ENCODE assay signal across 10 mouse cellular contexts in the genomic region with DNA sequence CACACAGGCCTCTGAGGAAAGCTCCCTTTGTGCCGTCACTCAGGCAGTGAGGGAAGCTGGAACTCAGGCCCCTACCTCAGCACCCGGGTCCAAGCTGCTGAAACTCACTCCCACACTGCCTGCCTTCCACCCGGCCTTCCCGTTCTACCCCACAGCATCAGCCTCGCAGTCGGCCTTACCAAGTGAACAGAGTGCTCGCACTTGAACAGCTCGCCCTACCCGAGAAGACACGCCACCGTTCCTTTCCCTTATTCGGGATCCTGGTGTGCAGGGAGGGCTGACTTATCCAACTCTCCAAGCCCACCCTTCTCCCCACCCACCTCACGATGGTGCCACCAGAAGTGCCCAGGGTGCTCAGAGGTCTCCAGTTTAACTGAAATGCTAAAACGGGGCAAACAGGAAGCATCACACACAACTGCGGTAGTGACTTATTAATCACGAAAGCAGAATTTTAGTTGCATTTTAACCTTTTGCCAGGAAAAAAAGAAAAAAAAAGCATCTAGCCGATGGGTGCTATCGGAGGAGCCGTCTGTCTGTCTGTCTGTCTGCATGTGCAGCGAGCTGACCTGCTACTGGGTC. TPM values are rescaled to one million over a fixed set of nuclear protein-coding genes. Genes with fewer than 3 reads are reported as not detected.
A peak's percentile ranks its signal among the peaks of the same experiment; 100 is the strongest.
DNase-seq lines count a peak whose midpoint lies in the region; ATAC-seq and TF ChIP-seq lines count a peak whose summit lies in the region.
"Had no signal": no experiment of that assay in that cellular context is flagged by ENCODE, and none has a peak within 500 bp of the region (broad histone marks: within the 10 kb centered on the region; RNA-seq: fewer than 3 reads in every experiment).

No protein-coding gene starts in this region.

- no peak for TF ChIP-seq CTCF in bone marrow, adult 2 months (IDR thresholded peaks at IDR 0.05; ENCODE audit: control insufficient read depth, insufficient read depth, low read length)
- no peak for TF ChIP-seq CTCF in hindbrain, postnatal 0 days (IDR thresholded peaks at IDR 0.05; ENCODE audit: low read depth)

- peak overlapping the region; percentile 90; the same call in 1 of the 2 replicates for H3K4me2 ChIP-seq in hindbrain, postnatal 0 days (ENCODE audit: low read depth, low read length)
- peak overlapping the region; percentile 98 for H3K4me2 ChIP-seq in myocyte (ENCODE audit: low read depth)
- H3K4me2 ChIP-seq: limb, embryonic 13.5 days had no signal

- H3K79me2 ChIP-seq in myocyte (ENCODE audit: control insufficient read depth, insufficient read depth), result peaks cover 76% of the 10 kb centered on the region

- peak overlapping the region; percentile 43 for H3K27ac ChIP-seq in bone marrow, adult 2 months (ENCODE audit: control insufficient read depth, insufficient read depth, low read depth, low read length, poor library complexity)
- H3K27ac ChIP-seq in hindbrain, postnatal 0 days, result no peak overlapping the region
- H3K27ac ChIP-seq: limb, embryonic 13.5 days had no signal

- no peaks in the 10 kb centered on the region for H3K9me3 ChIP-seq in hindbrain, postnatal 0 days (ENCODE audit: low read length)
- H3K9me3 ChIP-seq: limb, embryonic 13.5 days had no signal

- H3ac ChIP-seq in myocyte (ENCODE audit: control insufficient read depth, insufficient read length), result no peak overlapping the region

- peak overlapping the region; percentile 54 for H3K4me3 ChIP-seq in bone marrow, adult 2 months (replicated peaks; ENCODE audit: control insufficient read depth, low read depth, low read length)
- no peak overlapping the region for H3K4me3 ChIP-seq in hindbrain, postnatal 0 days (ENCODE audit: low read length)
- H3K4me3 ChIP-seq in myocyte, result peak overlapping the region; percentile 80
- H3K4me3 ChIP-seq: limb, embryonic 13.5 days had no signal

- H3K27me3 ChIP-seq in hindbrain, postnatal 0 days (ENCODE audit: insufficient read depth, low read length), result no peaks in the 10 kb centered on the region
- H3K27me3 ChIP-seq in myocyte (ENCODE audit: control insufficient read depth, insufficient read depth, insufficient read length), result no peaks in the 10 kb centered on the region
- H3K27me3 ChIP-seq: limb, embryonic 13.5 days had no signal

- TF ChIP-seq POLR2A in bone marrow, adult 2 months (IDR thresholded peaks at IDR 0.05; ENCODE audit: borderline replicate concordance, control insufficient read depth, low read depth, low read length), result no peak
- no peak for TF ChIP-seq POLR2A in myocyte (IDR thresholded peaks at IDR 0.05; ENCODE audit: insufficient read length, low read depth)

- no peaks in the 10 kb centered on the region for H3K36me3 ChIP-seq in hindbrain, postnatal 0 days (ENCODE audit: insufficient read depth, low read length)
- no peaks in the 10 kb centered on the region for H3K36me3 ChIP-seq in myocyte (ENCODE audit: control insufficient read depth, insufficient read depth)

- intact Hi-C loops in heart, postnatal 14 days (cut with DNase I), result no loop called here
- intact Hi-C loops in gastrocnemius, postnatal 36 days (cut with DNase I), result no loop called here

- peak; percentile 90 for DNase-seq in heart, adult 11 months
- no peak for DNase-seq in heart, postnatal 14 days
- no peak for DNase-seq in hindbrain, postnatal 0 days (ENCODE audit: low spot score)
- no peak for DNase-seq in left cerebral cortex, adult 8-10 months (ENCODE audit: low spot score in 2 of 2)
- DNase-seq in gastrocnemius, postnatal 36 days, result no peak
- DNase-seq in adrenal gland, adult 18-20 months (ENCODE audit: low spot score in 2 of 2), result no peak

- H3K9ac ChIP-seq in hindbrain, postnatal 0 days (replicated peaks; ENCODE audit: low read length), result no peak overlapping the region
- H3K9ac ChIP-seq: limb, embryonic 13.5 days had no signal

- no peak for ATAC-seq in hindbrain, postnatal 0 days

- H3K4me1 ChIP-seq in bone marrow, adult 2 months (ENCODE audit: control insufficient read depth, insufficient read depth, low read length), result peaks cover 10% of the 10 kb centered on the region
- H3K4me1 ChIP-seq in hindbrain, postnatal 0 days (ENCODE audit: insufficient read depth, low read length), result peaks cover 20% of the 10 kb centered on the region

- WGBS in bone marrow, adult 2 months, result 4% methylated on average over 20 of the region's 20 CpGs
- 68% methylated on average over 20 of the region's 20 CpGs for WGBS in hindbrain, postnatal 0 days

TF ChIP-seq in myocyte, 11 proteins besides CTCF, POLR2A, EP300 and RAD21:
- TF ChIP-seq SRF (IDR thresholded peaks at IDR 0.05; ENCODE audit: control insufficient read depth, insufficient read length, low read depth) (no peak), TCF3 (IDR thresholded peaks at IDR 0.05; ENCODE audit: insufficient read length, low read depth) (no peak), TCF12 (IDR thresholded peaks at IDR 0.05; ENCODE audit: insufficient read depth, poor library complexity, severe bottlenecking) (no peak), MAX (IDR thresholded peaks at IDR 0.05; ENCODE audit: low read depth) (no peak), USF1 (IDR thresholded peaks at IDR 0.05; ENCODE audit: low read depth) (no peak), E2F4 (IDR thresholded peaks at IDR 0.05; ENCODE audit: insufficient read depth) (no peak), MYOG (IDR thresholded peaks at IDR 0.05; ENCODE audit: control insufficient read depth in 1 of 3, insufficient read depth in 1 of 3, insufficient read length in 2 of 3, low read depth in 2 of 3) (no peak), POLR2AphosphoS2 (IDR thresholded peaks at IDR 0.05; ENCODE audit: insufficient read length, low read depth) (no peak), MYOD1 (IDR thresholded peaks at IDR 0.05; ENCODE audit: control insufficient read depth in 1 of 3, insufficient read length in 2 of 3, low read depth in 2 of 3) (no peak), CEBPB (IDR thresholded peaks at IDR 0.05; ENCODE audit: insufficient read depth, poor library complexity, severe bottlenecking) (no peak), REST (IDR thresholded peaks at IDR 0.05; ENCODE audit: insufficient read depth, insufficient read length) (no peak)

RNA-seq across cellular contexts. Expression of a gene that starts 2.8 kb away (rescaled TPM):
- total RNA-seq in heart, postnatal 14 days (2021), result 1 to 10 TPM; 3.5 to 4.0 TPM
- polyA plus RNA-seq in bone marrow, adult 2 months (2011; ENCODE audit: insufficient read depth, insufficient read length, low replicate concordance, missing spikeins), result 3.4 and 12.1 TPM in 2 replicates
- 6.7 and 9.3 TPM in 2 replicates for total RNA-seq in hindbrain, postnatal 0 days (2014; rRNA removed)
- 1.2 and 1.5 TPM in 2 replicates for polyA plus RNA-seq in hindbrain, postnatal 0 days (2015; fragmentation: Nextera tagmentation; extraction: Ambion mirVana)
- polyA plus RNA-seq in myocyte (2012; fragmentation: generic; extraction: Trizol), result 12.9 TPM
- 1 to 10 TPM; 3.1 to 6.5 (median 5.0) TPM for total RNA-seq in left cerebral cortex, adult 8-10 months (2022)
- total RNA-seq in gastrocnemius, postnatal 36 days (2021), result 1 to 10 TPM; 1.9 to 2.6 TPM
- total RNA-seq in adrenal gland, adult 18-20 months (2021), result 10 to 100 TPM in 1 of 2 experiments, 1 to 10 TPM in 1; 9.2 to 10.5 TPM

RNA-seq across cellular contexts. Expression of a gene that starts 46.3 kb away (rescaled TPM):
- not detected for total RNA-seq in heart, postnatal 14 days (2021)
- not detected in 2 replicates for polyA plus RNA-seq in bone marrow, adult 2 months (2011; ENCODE audit: insufficient read depth, insufficient read length, low replicate concordance, missing spikeins)
- 1.4 and 1.5 TPM in 2 replicates for total RNA-seq in hindbrain, postnatal 0 days (2014; rRNA removed)
- polyA plus RNA-seq in hindbrain, postnatal 0 days (2015; fragmentation: Nextera tagmentation; extraction: Ambion mirVana), result 1.6 TPM in 2 replicates
- polyA plus RNA-seq in myocyte (2012; fragmentation: generic; extraction: Trizol), result 0.04 TPM
- total RNA-seq in left cerebral cortex, adult 8-10 months (2022), result 1 to 10 TPM in 3 of 4 experiments, under 1 TPM in 1; 0.67 to 2.3 (median 1.5) TPM
- not detected for total RNA-seq in gastrocnemius, postnatal 36 days (2021)
- total RNA-seq in adrenal gland, adult 18-20 months (2021), result not detected
- polyA plus RNA-seq: C2C12; limb, embryonic 13.5 days had no signal

RNA-seq across cellular contexts. Expression of a gene that starts 56.2 kb away (rescaled TPM):
- total RNA-seq in heart, postnatal 14 days (2021), result not detected
- not detected in 2 replicates for polyA plus RNA-seq in bone marrow, adult 2 months (2011; ENCODE audit: insufficient read depth, insufficient read length, low replicate concordance, missing spikeins)
- not detected in 2 replicates for total RNA-seq in hindbrain, postnatal 0 days (2014; rRNA removed)
- polyA plus RNA-seq in hindbrain, postnatal 0 days (2015; fragmentation: Nextera tagmentation; extraction: Ambion mirVana), result 3.7 and 4.7 TPM in 2 replicates
- polyA plus RNA-seq in myocyte (2012; fragmentation: generic; extraction: Trizol), result not detected
- total RNA-seq in left cerebral cortex, adult 8-10 months (2022), result 1 to 10 TPM; 1.7 to 2.8 (median 2.3) TPM
- not detected for total RNA-seq in gastrocnemius, postnatal 36 days (2021)
- under 1 TPM; 0.27 to 0.61 TPM for total RNA-seq in adrenal gland, adult 18-20 months (2021)
